Mouse (Mus musculus) hindbrain, embryonic 16.5 days (tissue): ENCODE measurements around the gene AI837181. TPM values are rescaled to one million over a fixed set of nuclear protein-coding genes. Genes with fewer than 3 reads are reported as not detected.

ENCODE experiments used
- ATAC-seq: fragments of 200-750 bp; cut with Nextera tagmentation; 2 replicates; pipeline ENCODE4 v1.8.0; 2017; ENCODE audit warnings: moderate TSS enrichment, moderate library complexity
- H3K27ac ChIP-seq: fragments of 300-500 bp; sonication (generic); 2 replicates; pipeline ENCODE4 v1.5.1; 2014; ENCODE audit warnings: low read depth, mild to moderate bottlenecking, control low read depth, low read length, moderate library complexity
- H3K27me3 ChIP-seq: fragments of 300-500 bp; sonication (generic); replicated peaks from 2 replicates; pipeline ENCODE4 v1.6.1; 2014; ENCODE audit warnings: low read length; ENCODE audit not compliant: control insufficient read depth, insufficient read depth
- H3K36me3 ChIP-seq: fragments of 300-500 bp; sonication (generic); 2 replicates; pipeline ENCODE4 v1.6.1; 2014; ENCODE audit warnings: mild to moderate bottlenecking, low read length, moderate library complexity, mixed read lengths; ENCODE audit not compliant: control insufficient read depth, insufficient read depth
- H3K4me1 ChIP-seq: fragments of 300-500 bp; sonication (generic); 2 replicates; pipeline ENCODE4 v1.6.1; 2014; ENCODE audit warnings: low read depth, low read length; ENCODE audit not compliant: control insufficient read depth, insufficient read depth
- H3K4me2 ChIP-seq: fragments of 300-500 bp; sonication (generic); 2 replicates; pipeline ENCODE4 v1.6.1; 2014; ENCODE audit warnings: mild to moderate bottlenecking, low read length, control low read depth, moderate library complexity
- H3K4me3 ChIP-seq: fragments of 300-500 bp; sonication (generic); 2 replicates; pipeline ENCODE4 v1.5.1; 2014; ENCODE audit warnings: mild to moderate bottlenecking, low read length, control low read depth, moderate library complexity
- H3K9ac ChIP-seq: fragments of 300-500 bp; sonication (generic); 2 replicates; pipeline ENCODE4 v1.6.1; 2014; ENCODE audit warnings: low read depth, mild to moderate bottlenecking, control low read depth, low read length, moderate library complexity
- H3K9me3 ChIP-seq: fragments of 300-500 bp; sonication (generic); 2 replicates; pipeline ENCODE4 v1.6.1; 2014; ENCODE audit warnings: mild to moderate bottlenecking, low read length, moderate library complexity; ENCODE audit not compliant: control insufficient read depth
- WGBS: fragments of 180-500 bp; shearing (Covaris S2); extraction: QIAGEN DNeasy Blood & Tissue Kit; methylation state at CpG from one replicate; pipeline ENCODE4 v1.1.7; 2014; 5-methylcytosine and 5-hydroxymethylcytosine counted together
- polyA plus RNA-seq: library from polyadenylated mRNA; unstranded; fragments of >200 nt; fragmentation: Nextera tagmentation; extraction: Ambion mirVana; gene quantifications from 2 replicates; pipeline ENCODE4 v1.2.1, GENCODE M21; 2015

Gene AI837181
- polyA plus RNA-seq, 1 experiment from 2014 or later, result 38.5 TPM

DNA sequence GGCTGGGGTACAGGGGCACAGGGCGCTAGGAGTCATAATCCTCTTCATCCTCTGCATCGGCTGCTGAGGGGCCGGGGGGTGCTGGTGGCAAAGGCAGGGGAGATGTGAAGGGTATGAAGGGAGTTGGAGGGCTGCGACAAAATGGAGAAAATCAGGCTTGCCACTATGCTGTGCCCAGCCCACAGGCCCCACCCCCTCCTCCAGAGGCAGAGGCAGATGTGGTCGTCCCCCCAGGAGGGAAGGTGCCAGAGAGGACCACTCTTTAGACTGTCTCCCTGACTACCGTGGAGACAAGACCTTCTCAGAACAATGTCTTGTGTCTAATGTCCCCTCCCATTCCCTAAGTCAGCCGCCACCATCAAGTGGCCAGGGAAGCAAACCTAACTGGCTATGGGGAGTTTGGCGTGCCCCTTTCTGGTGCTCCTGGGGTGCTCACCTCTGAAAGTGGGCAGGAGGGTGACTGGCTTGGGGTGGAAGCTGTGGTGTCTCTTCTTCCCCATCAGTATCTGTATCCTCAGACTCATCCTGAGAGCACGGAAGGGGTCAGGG lies 2.0 kb upstream of the AI837181 start:
- 0 out of 2 replicates have a peak overlapping the region, but pooled peaks have one; percentile 2 for H3K9ac ChIP-seq
- WGBS, result 62% methylated on average over 9 of the region's 9 CpGs
- no peaks in the 10 kb centered on the region for H3K27me3 ChIP-seq
- peaks cover 11% of the 10 kb centered on the region for H3K36me3 ChIP-seq
- no peak for ATAC-seq
- H3K27ac ChIP-seq, result no peak overlapping the region
- H3K4me3 ChIP-seq, result no peak overlapping the region
- H3K4me2 ChIP-seq, result peak overlapping the region; percentile 88
- no peaks in the 10 kb centered on the region for H3K9me3 ChIP-seq
- H3K4me1 ChIP-seq, result peaks cover 32% of the 10 kb centered on the region

DNA sequence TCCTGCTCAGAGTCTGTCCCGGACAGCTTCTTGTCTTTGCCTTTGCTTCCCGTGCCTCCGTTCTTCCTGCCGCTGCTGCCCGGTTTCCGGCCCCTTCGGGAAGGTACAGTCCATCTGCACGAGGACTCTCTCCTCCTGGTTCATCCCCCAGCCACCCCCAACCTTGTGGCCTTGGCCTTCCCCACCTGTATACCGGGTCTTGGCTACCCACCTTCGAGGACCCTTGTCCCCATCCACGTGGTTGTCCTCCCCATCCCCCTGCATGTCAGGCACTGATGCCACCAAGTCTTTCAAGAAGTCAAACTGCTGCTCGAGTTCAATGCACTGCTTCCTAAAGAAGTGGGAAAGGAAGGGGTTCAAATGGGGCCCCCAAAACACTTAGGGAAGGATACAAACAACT lies 1.4 kb upstream of the AI837181 start:
- peak overlapping the region; percentile 76 for H3K4me3 ChIP-seq
- peaks cover 11% of the 10 kb centered on the region for H3K36me3 ChIP-seq
- WGBS, result 71% methylated on average over 12 of the region's 12 CpGs
- no peaks in the 10 kb centered on the region for H3K27me3 ChIP-seq
- H3K9me3 ChIP-seq, result no peaks in the 10 kb centered on the region
- H3K4me1 ChIP-seq, result peaks cover 32% of the 10 kb centered on the region
- H3K9ac ChIP-seq, result peak overlapping the region; percentile 90
- H3K27ac ChIP-seq, result peak overlapping the region; percentile 92; the same call in 1 of the 2 replicates
- peak overlapping the region; percentile 88 for H3K4me2 ChIP-seq
- ATAC-seq, result no peak

DNA sequence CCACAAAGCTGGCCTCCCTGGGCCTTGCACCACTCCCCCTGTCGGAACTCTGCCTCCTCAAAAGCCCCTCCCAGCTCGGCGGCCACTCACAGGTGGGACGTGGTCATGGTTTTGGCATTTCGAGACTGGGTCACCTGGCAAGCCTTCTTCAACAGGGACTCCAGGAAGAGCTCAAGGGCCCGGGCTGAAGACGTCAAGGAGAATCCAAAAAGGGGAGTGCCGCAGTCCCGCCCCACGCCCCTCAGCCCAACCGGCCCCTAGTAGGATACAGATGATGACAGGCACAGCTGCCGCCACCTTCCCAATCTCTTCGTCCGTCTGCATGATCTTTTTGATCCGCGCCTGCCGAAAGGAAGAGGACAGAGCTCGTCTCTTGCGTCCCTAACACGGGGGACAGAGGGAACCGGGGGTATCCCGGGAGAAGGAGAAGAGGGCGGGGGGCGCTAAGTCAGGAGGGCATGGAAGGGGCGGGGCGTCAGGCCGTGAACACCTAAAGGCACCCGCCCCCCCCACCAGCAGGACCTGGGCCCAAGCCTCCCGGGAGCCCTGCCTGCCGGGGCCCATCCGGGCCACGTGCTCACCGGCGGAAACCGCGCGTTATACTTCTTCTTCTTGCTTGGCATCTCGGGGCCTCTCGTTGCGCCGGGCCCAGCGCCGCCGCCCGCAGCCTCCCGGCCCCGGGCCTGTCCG lies 707 bp upstream of the AI837181 start:
- Histone ChIP-seq H3K36me3 (peaks cover 11% of the 10 kb centered on the region), H3K4me3 (peak overlapping the region; percentile 76), H3K4me1 (peaks cover 32% of the 10 kb centered on the region), H3K9me3 (no peaks in the 10 kb centered on the region), H3K27me3 (no peaks in the 10 kb centered on the region), H3K27ac (peak overlapping the region; percentile 92), H3K4me2 (peak overlapping the region; percentile 88), H3K9ac (peak overlapping the region; percentile 90)
- ATAC-seq, result peak; percentile 62
- 1% methylated on average over 41 of the region's 48 CpGs for WGBS

DNA sequence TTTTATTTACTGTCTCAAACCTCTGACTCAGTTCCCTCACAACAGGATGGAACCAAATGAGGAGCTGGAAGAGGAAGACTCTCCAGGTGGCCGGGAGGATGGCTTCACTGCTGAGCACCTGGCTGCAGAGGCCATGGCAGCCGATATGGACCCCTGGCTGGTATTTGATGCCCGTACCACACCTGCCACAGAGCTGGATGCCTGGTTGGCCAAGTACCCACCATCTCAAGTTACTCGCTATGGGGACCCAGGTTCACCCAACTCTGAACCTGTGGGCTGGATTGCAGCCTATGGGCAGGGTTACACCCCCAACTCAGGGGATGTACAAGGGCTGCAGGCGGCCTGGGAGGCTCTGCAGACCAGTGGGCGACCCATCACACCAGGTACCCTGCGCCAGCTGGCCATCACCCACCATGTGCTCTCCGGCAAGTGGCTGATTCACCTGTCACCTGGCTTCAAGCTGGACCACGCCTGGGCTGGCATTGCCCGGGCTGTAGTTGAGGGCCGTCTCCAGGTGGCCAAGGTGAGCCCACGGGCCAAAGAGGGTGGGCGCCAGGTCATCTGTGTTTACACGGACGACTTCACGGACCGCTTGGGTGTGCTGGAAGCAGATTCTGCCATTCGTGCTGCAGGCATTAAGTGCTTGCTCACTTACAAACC lies 1.1 kb downstream of the AI837181 start:
- Histone ChIP-seq H3K9ac (peak overlapping the region; percentile 92), H3K4me3 (peak overlapping the region; percentile 76), H3K27ac (peak overlapping the region; percentile 89), H3K27me3 (no peaks in the 10 kb centered on the region), H3K4me1 (peaks cover 35% of the 10 kb centered on the region), H3K4me2 (peak overlapping the region; percentile 80), H3K9me3 (no peaks in the 10 kb centered on the region), H3K36me3 (peaks cover 3% of the 10 kb centered on the region; the same call in 1 of the 2 replicates)
- WGBS, result 92% methylated on average over 17 of the region's 18 CpGs
- no peak for ATAC-seq

DNA sequence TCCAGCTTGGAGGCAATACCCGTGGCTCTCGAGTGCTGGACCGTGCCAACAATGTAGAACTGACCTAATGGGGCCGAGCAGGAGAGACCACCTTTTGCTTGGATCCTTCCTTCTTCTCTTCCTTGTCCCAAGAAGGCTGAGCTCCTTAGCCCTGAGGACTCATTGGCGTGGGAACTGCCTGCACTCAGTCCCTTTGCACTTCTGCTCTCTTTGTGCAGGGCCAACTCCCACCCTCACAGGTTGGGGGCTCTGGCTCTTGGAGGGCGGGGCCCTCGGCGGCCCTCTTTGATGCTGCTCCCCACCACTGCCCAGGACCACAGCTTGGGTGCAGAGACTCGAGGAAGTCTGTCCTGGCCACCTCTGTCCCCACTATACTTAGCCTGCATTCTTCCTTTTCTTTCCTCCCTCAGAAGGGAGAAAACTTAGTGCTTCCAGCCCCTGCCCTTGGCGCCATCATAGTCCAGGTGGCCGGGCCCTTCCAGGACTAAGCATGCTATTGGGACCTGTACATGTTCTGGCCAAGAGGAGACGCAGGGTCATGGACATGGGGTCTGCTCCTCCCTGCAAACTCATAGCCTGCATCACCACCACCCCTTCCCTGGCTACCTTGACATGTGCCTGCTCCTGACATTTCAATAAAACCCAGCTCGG lies 1.8 kb downstream of the AI837181 start:
- Histone ChIP-seq H3K9ac (0 out of 2 replicates have a peak overlapping the region, but pooled peaks have one; percentile 10), H3K36me3 (peaks cover 3% of the 10 kb centered on the region; the same call in 1 of the 2 replicates), H3K4me1 (peaks cover 34% of the 10 kb centered on the region), H3K9me3 (no peaks in the 10 kb centered on the region), H3K4me3 (no peak overlapping the region), H3K27ac (no peak overlapping the region), H3K27me3 (no peaks in the 10 kb centered on the region; the same call in 1 of the 2 replicates), H3K4me2 (no peak overlapping the region)
- WGBS, result 92% methylated on average over 13 of the region's 13 CpGs
- ATAC-seq, result no peak

DNA sequence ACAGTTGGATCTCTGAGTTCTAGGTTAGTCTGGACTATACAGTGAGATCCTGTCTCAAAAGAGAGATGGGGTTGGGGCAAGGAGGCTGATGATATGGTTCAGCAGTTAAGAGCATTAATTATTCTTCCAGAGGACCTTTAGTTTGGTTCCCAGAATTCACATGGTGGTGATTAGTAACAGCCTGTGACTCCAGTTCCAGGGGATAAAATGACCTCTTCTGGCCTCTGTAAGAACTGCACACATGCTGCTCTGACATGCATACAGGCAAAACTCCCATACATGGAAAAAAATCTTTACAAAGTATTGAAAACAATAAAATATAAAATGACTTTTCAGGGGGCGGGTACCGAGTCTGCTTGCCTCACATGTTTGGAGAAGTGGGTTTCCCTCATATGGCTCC lies 3.1 kb downstream of the AI837181 start:
- no peaks in the 10 kb centered on the region; the same call in 1 of the 2 replicates for H3K27me3 ChIP-seq
- H3K4me3 ChIP-seq, result no peak overlapping the region
- no peaks in the 10 kb centered on the region for H3K36me3 ChIP-seq
- no peak for ATAC-seq
- WGBS, result 89% methylated on average over 2 of the region's 2 CpGs
- H3K4me2 ChIP-seq, result no peak overlapping the region
- peaks cover 25% of the 10 kb centered on the region for H3K4me1 ChIP-seq
- no peak overlapping the region for H3K9ac ChIP-seq
- H3K9me3 ChIP-seq, result no peaks in the 10 kb centered on the region
- no peak overlapping the region for H3K27ac ChIP-seq

DNA sequence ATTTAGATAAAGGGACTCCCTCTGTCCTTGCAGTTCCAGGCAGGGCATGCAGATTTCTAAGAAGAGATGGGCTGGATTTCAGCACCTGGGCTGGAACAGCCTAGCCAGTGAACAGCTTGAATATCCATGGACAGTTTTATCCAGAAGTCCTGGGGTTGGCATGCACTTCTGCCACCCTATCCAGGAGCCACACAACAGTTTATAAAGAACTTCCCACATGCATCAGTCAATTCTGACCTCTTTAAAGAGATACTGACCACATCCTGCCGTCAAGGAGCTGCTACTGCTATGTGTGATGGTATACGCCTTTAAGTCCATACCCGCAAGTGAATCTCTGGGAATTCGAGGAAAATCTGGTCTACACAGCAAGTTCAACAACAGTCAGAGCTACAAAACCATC lies 4.3 kb downstream of the AI837181 start:
- no peaks in the 10 kb centered on the region; the same call in 1 of the 2 replicates for H3K27me3 ChIP-seq

DNA sequence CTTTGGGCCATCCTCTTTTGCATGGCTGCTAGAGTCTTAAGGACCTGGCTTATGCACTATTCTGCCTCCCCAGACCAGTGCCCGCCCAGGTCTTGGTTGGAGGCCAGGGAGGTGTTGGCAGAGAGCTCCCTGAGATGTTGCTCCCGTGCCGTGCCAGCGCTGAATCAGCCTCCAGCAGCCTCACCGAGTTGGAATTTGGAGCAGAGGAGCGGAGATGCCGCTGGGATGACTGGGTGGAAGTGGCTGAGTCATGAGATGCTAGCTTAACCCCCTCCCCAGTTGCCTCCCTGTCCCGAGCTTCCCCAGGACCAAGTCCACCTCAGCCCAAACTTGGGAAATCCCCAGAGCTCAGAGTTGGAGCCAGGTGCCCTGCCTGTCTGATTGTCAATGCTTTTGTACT lies 4.9 kb downstream of the AI837181 start:
- no peak overlapping the region for H3K9ac ChIP-seq
- H3K4me1 ChIP-seq, result peaks cover 25% of the 10 kb centered on the region
- ATAC-seq, result no peak
- no peak overlapping the region for H3K27ac ChIP-seq
- H3K27me3 ChIP-seq, result no peaks in the 10 kb centered on the region; the same call in 1 of the 2 replicates
- no peak overlapping the region for H3K4me3 ChIP-seq
- no peaks in the 10 kb centered on the region for H3K36me3 ChIP-seq
- H3K4me2 ChIP-seq, result no peak overlapping the region
- no peaks in the 10 kb centered on the region for H3K9me3 ChIP-seq
- 62% methylated on average over 8 of the region's 8 CpGs for WGBS

More for the DNA sequence above, 4.3 kb downstream of the AI837181 start:
- Histone ChIP-seq H3K27ac (no peak overlapping the region), H3K4me3 (no peak overlapping the region), H3K9me3 (no peaks in the 10 kb centered on the region), H3K36me3 (no peaks in the 10 kb centered on the region), H3K4me2 (no peak overlapping the region), H3K4me1 (peaks cover 25% of the 10 kb centered on the region), H3K9ac (no peak overlapping the region)
- no peak for ATAC-seq
- WGBS, result 86% methylated on average over 4 of the region's 4 CpGs

DNA sequence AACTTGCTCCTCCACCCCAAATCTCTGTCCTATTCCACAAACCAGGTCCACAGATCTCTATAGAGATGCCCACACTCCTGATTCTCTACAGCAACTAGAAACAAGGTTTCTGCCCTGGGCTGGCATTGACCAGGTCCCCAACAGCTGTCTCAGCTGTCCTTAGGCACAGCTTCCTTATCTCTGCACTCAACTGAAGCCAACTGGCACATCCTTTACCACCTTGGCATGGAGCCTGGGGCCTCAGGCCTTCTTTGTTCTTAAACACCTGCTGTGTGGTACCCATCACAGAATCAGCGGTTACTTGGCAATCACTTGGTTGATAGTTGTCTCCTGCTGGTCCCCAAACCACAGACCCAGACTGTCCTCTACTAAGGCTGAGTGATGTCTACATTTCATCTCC lies 5.5 kb downstream of the AI837181 start:
- Histone ChIP-seq H3K4me2 (no peak overlapping the region), H3K9me3 (no peaks in the 10 kb centered on the region), H3K27me3 (no peaks in the 10 kb centered on the region; the same call in 1 of the 2 replicates), H3K36me3 (no peaks in the 10 kb centered on the region), H3K27ac (no peak overlapping the region), H3K9ac (no peak overlapping the region), H3K4me1 (peaks cover 25% of the 10 kb centered on the region), H3K4me3 (no peak overlapping the region)
- no peak for ATAC-seq
- WGBS, result 50% methylated on average over 1 of the region's 1 CpGs
